Mouse (Mus musculus) brain, embryonic 18.5 days (tissue): Measurements from ENCODE around the gene Vps41.

Experiments used
- DNase-seq: peaks from one replicate; pipeline ENCODE4 v3.0.0-alpha.2; 2012; ENCODE audit warnings: low read depth, low spot score

The Vps41 gene

GRCm38 (mm10) chr13:18868825-18869224, 151.7 kb downstream of the Vps41 start:
- DNase-seq: no peak

- DNase-seq: no peak
These were observed 158.2 kb downstream of the Vps41 start for GRCm38 (mm10) chr13:18875321-18875720.

DNA sequence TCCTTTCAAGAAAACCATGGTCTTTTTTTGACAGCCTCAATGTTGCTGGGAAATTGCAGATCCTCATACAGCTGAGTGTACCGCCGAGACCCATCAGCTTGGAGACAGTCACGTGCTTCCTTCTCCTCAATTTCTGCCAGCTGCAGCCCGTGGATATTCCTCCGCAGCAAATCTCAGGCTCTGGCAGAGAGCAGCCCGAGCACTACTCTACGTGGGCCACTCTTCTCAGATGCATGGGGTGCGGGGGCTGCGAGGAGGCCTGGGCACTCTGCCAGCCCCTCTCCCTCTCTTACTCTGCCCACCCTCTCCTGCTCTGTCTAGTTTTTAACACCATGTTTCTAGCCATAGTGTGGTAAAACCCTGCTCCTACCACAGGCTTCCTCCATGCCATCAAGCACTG, 175.8 kb downstream of the Vps41 start:
- no peak for DNase-seq

DNA sequence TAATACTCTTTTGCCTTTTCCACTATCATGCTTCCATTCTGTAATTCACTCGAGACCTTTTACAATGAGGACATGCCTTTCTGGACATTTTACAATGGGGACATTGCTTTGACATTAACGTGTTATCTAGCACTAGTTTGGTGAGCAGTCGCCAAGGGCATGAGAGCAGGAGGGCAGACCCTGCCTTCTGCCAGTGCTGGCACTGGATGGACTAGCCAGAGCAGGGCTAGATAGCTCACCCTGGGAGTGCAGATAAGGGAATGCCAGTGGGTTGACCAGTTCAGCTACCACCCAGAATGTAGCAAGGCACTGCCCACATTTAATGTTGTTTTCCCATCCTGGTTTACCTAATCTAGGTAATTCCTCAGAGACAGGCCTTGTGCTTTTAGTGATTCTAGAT, 179.7 kb downstream of the Vps41 start:
- DNase-seq: no peak

- DNase-seq: no peak
These were observed 186.5 kb downstream of the Vps41 start for GRCm38 (mm10) chr13:18903623-18904022.

- no peak for DNase-seq
These were observed 197.7 kb downstream of the Vps41 start for GRCm38 (mm10) chr13:18914774-18915173.
